Mouse (Mus musculus) E14TG2a.4 (cell line): ENCODE data around the gene Keap1.

ENCODE experiments used
- CTCF ChIP-seq: conservative IDR thresholded peaks from 2 replicates; pipeline ENCODE4 v1.5.1; 2014; ENCODE audit warnings: low read length
- NANOG ChIP-seq: IDR thresholded peaks from 2 replicates; pipeline ENCODE4 v1.6.1; 2014; ENCODE audit warnings: borderline replicate concordance, low read length, mixed read lengths
- POU5F1 ChIP-seq: IDR thresholded peaks from 2 replicates; pipeline ENCODE4 v1.6.1; 2014; ENCODE audit warnings: low read length, borderline replicate concordance

DNA sequence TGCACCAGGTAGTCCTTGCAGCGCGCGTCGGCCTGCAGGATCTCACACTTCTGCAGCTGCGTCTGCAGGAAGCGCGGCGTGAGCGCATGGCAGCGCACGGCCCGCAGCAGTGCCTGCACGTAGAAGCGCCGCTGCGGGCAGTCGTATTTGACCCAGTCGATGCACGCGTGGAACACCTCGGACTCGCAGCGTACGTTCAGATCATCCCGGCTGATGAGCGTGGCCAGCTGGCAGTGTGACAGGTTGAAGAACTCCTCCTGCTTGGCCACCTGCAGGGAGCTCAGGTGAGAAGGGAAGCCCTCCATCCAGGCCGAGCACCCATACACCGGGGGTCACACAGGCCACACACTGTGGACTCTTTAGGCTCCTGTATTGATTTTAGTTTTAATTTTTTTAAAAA is 5.4 kb downstream of the Keap1 start:
- TF ChIP-seq CTCF (no peak), POU5F1 (no peak), NANOG (no peak)
